Comparison of ENCODE assay signal across 17 mouse cellular contexts in genomic region chr13:57830091-57830490, GRCm38 (mm10).
"Had no signal": no experiment of that assay in that cellular context is flagged by ENCODE, and none has a peak within 500 bp of the region (broad histone marks: within the 10 kb centered on the region; RNA-seq: fewer than 3 reads in every experiment).

No protein-coding gene starts in this region.

- H3K27me3 ChIP-seq: intestine, embryonic 15.5 days; kidney, embryonic 15.5 days; limb, embryonic 13.5 days; liver, embryonic 13.5 days; midbrain, embryonic 13.5 days had no signal

- H3K9me3 ChIP-seq: kidney, embryonic 15.5 days; limb, embryonic 13.5 days had no signal

- ATAC-seq: intestine, embryonic 15.5 days; midbrain, embryonic 13.5 days had no signal

- H3K4me1 ChIP-seq: liver, embryonic 13.5 days had no signal

- H3K4me2 ChIP-seq: intestine, embryonic 15.5 days; limb, embryonic 13.5 days; liver, embryonic 13.5 days; midbrain, embryonic 13.5 days had no signal

- DNase-seq: kidney, adult 11 months; kidney, adult 8-10 months; kidney, postnatal 25 days; liver; liver, embryonic 13.5 days; lung, adult 2 months; lung, postnatal 14 days; right cerebral cortex, postnatal 4 days; thymus, adult 18-20 months; thymus, postnatal 36 days had no signal

- H3K27ac ChIP-seq: intestine, embryonic 15.5 days; kidney, embryonic 15.5 days; left cerebral cortex, adult 2 months; limb, embryonic 13.5 days; liver, embryonic 13.5 days; macrophage; midbrain, embryonic 10.5 days; midbrain, embryonic 13.5 days had no signal

- H3K36me3 ChIP-seq: intestine, embryonic 15.5 days; kidney, embryonic 15.5 days; limb, embryonic 13.5 days; liver, embryonic 13.5 days; midbrain, embryonic 10.5 days; midbrain, embryonic 13.5 days had no signal

- H3K9ac ChIP-seq: intestine, embryonic 15.5 days; kidney, embryonic 15.5 days; limb, embryonic 13.5 days; liver, embryonic 13.5 days; midbrain, embryonic 13.5 days had no signal

- H3K4me3 ChIP-seq: intestine, embryonic 15.5 days; kidney, embryonic 15.5 days; left cerebral cortex, adult 2 months; limb, embryonic 13.5 days; liver, embryonic 13.5 days; midbrain, embryonic 10.5 days; midbrain, embryonic 13.5 days had no signal
